Mouse (Mus musculus) testis, adult 2 months (tissue): ENCODE measurements around the gene Atxn1. TPM values are rescaled to one million over a fixed set of nuclear protein-coding genes. Genes with fewer than 3 reads are reported as not detected.

ENCODE experiments used
- H3K27ac ChIP-seq: fragments of 200-500 bp; 2 replicates; pipeline ENCODE4 v1.5.1; 2012; ENCODE audit warnings: low read depth, low read length; ENCODE audit not compliant: control insufficient read depth, insufficient read depth
- H3K27me3 ChIP-seq: fragments of 200-500 bp; 2 replicates; pipeline ENCODE4 v1.6.1; 2012; ENCODE audit warnings: mild to moderate bottlenecking, low read length, moderate library complexity; ENCODE audit not compliant: control insufficient read depth, insufficient read depth
- H3K36me3 ChIP-seq: fragments of 200-500 bp; 2 replicates; pipeline ENCODE4 v1.6.1; 2012; ENCODE audit warnings: mild to moderate bottlenecking, low read length; ENCODE audit not compliant: control insufficient read depth, insufficient read depth
- H3K4me1 ChIP-seq: fragments of 200-500 bp; 2 replicates; pipeline ENCODE4 v1.6.1; 2012; ENCODE audit warnings: low read length; ENCODE audit not compliant: control insufficient read depth, insufficient read depth
- H3K4me3 ChIP-seq: fragments of 200-500 bp; 2 replicates; pipeline ENCODE4 v1.5.1; 2012; ENCODE audit warnings: low read depth, mild to moderate bottlenecking, low read length, moderate library complexity, mixed read lengths; ENCODE audit not compliant: control insufficient read depth
- CTCF ChIP-seq: fragments of 200-500 bp; IDR thresholded peaks from 2 replicates; pipeline ENCODE4 v1.5.1; 2012; ENCODE audit warnings: low read depth, mild to moderate bottlenecking, inconsistent platforms, low read length, moderate library complexity; ENCODE audit not compliant: control insufficient read depth, insufficient read depth, insufficient replicate concordance
- POLR2A ChIP-seq: fragments of 200-500 bp; IDR thresholded peaks from 2 replicates; pipeline ENCODE4 v1.6.1; 2012; ENCODE audit warnings: low read depth, mild to moderate bottlenecking, inconsistent platforms, low read length, moderate library complexity; ENCODE audit not compliant: control insufficient read depth
- polyA plus RNA-seq: library from polyadenylated mRNA; depleted of rRNA; stranded (reverse); fragments of >200 nt; gene quantifications from 2 replicates; pipeline ENCODE4 v1.2.3, GENCODE M21; 2012; rRNA removed

Gene Atxn1
- 3.2 and 3.9 TPM in 2 replicates for polyA plus RNA-seq

DNA sequence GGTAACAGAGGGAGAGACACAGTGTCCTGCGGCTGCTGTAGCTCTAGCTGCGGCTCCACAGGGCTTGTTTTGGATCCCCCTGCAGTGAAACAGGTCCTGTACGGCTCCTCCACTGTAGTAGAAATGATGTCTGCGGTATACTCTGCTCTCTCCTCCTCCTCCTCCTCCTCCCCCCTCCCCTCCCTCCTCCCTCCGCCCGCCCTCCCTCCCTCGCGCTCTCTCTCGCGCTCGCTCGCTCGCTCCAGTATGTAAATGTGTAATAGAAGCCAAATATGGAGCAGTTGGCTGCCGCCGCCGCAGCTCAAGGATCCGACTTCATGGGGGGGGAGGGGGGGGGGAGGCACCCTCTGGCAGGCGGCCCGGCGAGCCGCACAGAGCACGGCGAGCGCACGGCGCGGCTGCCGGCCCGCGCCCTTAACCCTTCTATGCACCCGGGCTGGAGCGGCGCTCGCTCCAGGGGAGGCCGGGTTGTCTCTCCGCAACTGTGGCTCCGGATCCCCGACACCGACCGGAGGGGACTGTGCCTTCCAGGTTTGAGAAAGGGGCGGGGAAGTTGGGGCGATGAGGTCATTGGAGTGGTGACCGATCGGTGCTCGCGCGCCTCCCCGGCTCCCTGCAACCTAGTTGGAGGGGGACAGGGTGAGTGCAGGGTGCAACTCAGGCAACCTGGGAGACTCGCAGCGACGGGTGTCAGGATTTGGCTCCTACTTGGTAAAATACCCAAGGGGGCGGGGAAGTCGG lies at the start of gene Atxn1:
Gene Atxn1 (minus strand): TSS at position 156 of the 741 bp plus-strand sequence.
- peak within 1 kb of the TSS; percentile 84 for H3K4me3 ChIP-seq
- no peak for TF ChIP-seq CTCF
- TF ChIP-seq POLR2A = peak; percentile 5; the same call in 1 of the 2 replicates
- no peaks in the 10 kb centered on the region for H3K36me3 ChIP-seq
- H3K27me3 ChIP-seq = no peaks in the 10 kb centered on the region; the same call in 1 of the 2 replicates
- peak within 1 kb of the TSS; percentile 85 for H3K27ac ChIP-seq
- H3K4me1 ChIP-seq = peaks cover 10% of the 10 kb centered on the region

DNA sequence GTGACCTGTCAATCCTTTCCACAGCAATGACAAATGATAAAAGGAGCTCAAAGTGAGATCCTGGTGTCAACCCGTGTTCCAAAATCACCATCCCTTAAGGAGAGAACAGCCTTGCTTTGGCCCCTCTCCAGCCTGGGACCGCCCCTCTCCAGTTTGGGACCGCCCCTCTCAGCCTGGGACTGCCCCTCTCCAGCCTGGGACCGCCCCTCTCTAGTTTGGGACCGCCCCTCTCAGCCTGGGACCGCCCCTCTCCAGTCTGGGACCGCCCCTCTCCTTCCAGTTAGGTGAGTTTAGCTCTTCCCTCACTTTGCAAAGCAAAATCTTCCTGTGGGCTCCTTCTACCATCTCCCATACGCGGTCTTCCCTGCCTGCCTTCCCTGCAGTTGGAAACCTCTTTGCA lies 46.4 kb upstream of the Atxn1 start:
- H3K27ac ChIP-seq = no peak overlapping the region
- TF ChIP-seq CTCF = no peak
- TF ChIP-seq POLR2A = no peak
- no peaks in the 10 kb centered on the region for H3K27me3 ChIP-seq
- H3K36me3 ChIP-seq = no peaks in the 10 kb centered on the region
- no peak overlapping the region for H3K4me3 ChIP-seq
- peaks cover 2% of the 10 kb centered on the region for H3K4me1 ChIP-seq

DNA sequence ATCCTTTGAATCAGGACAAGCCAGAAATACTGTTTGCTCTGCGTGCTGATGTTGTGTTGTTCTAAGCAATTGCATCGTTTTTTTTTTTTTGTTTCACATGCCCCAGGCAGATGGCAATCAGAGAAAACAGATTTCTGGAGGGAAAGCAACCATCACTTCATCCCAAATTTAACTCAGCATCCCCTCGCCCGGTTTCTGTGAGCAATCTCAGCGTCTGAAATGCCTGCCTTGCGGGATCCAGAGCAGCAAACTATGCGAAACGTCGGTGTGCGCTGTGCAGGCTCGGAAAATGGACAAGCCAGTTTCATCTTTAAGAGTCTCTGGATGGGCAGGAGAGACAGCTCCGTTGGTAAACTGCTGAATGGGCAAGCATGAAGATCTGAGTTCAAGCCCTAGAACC lies 45.3 kb upstream of the Atxn1 start:
- Histone ChIP-seq H3K36me3 (no peaks in the 10 kb centered on the region), H3K4me1 (peaks cover 2% of the 10 kb centered on the region), H3K4me3 (no peak overlapping the region), H3K27ac (no peak overlapping the region), H3K27me3 (no peaks in the 10 kb centered on the region)
- no peak for TF ChIP-seq CTCF
- no peak for TF ChIP-seq POLR2A

DNA sequence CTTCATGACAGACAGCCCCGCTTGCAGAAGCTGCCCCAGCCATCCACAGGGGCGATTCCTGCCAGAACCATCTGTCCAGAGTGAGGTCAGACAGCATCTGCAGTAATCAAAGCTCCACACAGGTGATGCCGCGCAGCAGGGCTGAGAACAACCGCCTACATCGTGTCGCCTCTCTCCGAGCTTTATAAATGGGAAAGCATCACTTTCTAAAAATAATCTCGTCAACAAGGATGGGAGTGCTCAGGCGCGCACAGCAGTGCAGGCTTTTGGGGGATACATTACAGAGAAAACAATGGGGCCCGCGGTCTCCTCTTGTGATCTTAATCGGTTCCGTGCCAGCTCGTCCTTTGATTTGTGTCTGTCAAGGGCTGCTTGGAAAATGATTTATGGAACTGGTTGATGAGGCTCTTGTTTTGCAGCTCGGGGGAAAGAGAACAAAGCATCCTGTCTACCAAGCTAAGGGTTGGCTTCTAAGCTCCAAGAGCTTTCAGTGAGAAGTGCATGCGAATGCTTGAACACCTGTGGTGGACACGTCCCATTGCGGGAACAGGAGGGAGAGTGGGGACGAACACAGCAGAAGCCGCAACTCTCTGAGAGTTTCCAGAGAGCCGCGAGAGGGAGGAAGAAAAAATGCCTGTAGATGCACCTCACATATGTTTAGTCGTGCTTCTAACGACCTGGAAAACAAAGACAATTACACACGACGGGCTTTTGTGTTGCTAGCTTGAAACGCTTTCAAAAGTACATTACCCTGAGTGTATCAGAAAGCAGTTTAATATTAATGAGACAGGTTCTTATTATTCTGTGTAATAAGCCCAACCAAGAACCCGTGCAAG lies 44.2 kb upstream of the Atxn1 start:
- H3K4me1 ChIP-seq = peaks cover 2% of the 10 kb centered on the region
- TF ChIP-seq CTCF (no peak), POLR2A (no peak)
- H3K36me3 ChIP-seq = no peaks in the 10 kb centered on the region
- no peaks in the 10 kb centered on the region for H3K27me3 ChIP-seq
- no peak overlapping the region for H3K27ac ChIP-seq
- no peak overlapping the region for H3K4me3 ChIP-seq

DNA sequence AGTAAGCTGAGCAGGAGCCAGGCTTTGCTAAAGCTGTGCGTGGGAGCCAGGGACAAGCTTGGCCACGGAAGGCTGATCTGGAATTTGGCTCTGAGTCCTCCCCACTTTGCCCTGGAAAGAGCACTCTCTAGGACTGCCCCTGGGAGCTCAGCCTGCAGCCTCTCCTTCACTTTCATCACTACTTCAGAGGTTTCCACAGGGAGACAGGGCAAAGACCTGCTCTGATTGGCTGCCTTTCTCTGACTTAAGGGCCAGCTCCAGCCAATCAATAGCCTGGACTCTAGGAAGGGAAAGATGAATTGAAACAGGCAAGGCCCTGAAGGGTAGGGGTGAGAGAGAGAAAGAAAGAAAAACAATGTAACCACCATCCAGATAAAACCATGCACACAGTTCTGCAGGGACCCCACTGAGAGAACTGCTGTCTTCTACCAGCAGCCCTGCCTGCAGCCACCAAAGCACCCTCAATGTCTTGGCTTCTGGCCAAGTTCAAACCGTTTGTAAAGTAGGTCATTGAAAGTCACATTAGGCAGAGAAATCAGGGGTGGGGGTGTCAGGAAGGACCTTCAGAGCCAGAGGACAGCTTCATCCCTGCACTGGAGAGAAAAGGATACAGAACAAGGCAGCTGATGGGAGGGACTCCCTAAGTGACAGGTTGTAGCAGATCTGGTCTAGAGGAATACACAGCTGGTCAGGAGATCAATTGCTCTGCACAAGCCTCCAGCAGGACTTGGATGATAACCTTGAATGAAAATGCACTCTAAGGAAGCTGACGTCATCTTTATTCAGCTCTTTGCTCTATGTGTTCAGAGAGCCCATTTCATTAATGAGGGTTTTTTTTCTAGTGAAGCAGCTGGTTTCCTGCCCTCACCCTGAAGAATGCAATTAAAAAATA lies 41.6 kb upstream of the Atxn1 start:
- H3K4me3 ChIP-seq = no peak overlapping the region
- no peaks in the 10 kb centered on the region for H3K36me3 ChIP-seq
- H3K27ac ChIP-seq = no peak overlapping the region
- H3K27me3 ChIP-seq = no peaks in the 10 kb centered on the region
- H3K4me1 ChIP-seq = peaks cover 2% of the 10 kb centered on the region
- no peak for TF ChIP-seq CTCF
- no peak for TF ChIP-seq POLR2A

DNA sequence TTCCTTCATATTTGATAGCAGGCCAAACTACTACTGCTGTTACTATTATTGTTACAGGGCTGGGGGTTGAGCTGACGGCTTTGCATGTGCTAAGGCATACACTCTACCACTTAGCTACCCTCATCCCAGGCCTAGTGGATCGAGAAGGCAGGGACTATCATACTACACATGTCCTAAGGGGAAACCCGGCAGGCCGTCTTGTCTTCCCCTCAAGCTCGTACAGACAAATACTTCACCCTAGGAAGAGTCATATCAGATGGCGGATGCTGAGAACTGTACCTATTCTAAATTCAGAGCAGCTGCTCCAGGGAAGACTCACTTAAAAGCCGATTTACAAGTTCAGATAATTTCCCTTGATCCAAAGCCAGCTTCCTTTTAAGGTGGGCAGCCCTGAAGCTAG lies 40.8 kb upstream of the Atxn1 start:
- Histone ChIP-seq H3K27ac (no peak overlapping the region), H3K36me3 (no peaks in the 10 kb centered on the region), H3K4me3 (no peak overlapping the region), H3K4me1 (peaks cover 2% of the 10 kb centered on the region), H3K27me3 (no peaks in the 10 kb centered on the region)
- TF ChIP-seq CTCF (no peak), POLR2A (no peak)
